Mouse (Mus musculus) ES-Bruce4 (cell line): ENCODE measurements around the gene Dcaf4. TPM values are rescaled to one million over a fixed set of nuclear protein-coding genes. Genes with fewer than 3 reads are reported as not detected.

Experiments
- H3K27ac ChIP-seq: 2 replicates; pipeline ENCODE4 v1.5.1; 2012; ENCODE audit warnings: low read length, inconsistent platforms; ENCODE audit not compliant: insufficient read depth
- H3K27me3 ChIP-seq: 2 replicates; pipeline ENCODE4 v1.6.1; 2012; ENCODE audit warnings: mild to moderate bottlenecking, low read length, inconsistent platforms; ENCODE audit not compliant: control insufficient read depth, poor library complexity, insufficient read depth, severe bottlenecking
- H3K36me3 ChIP-seq: 2 replicates; pipeline ENCODE4 v1.6.1; 2012; ENCODE audit warnings: inconsistent platforms, mild to moderate bottlenecking, low read length, moderate library complexity; ENCODE audit not compliant: control insufficient read depth, poor library complexity, insufficient read depth, severe bottlenecking
- H3K4me1 ChIP-seq: one replicate; pipeline ENCODE4 v1.8.1; 2011; ENCODE audit warnings: low read length; ENCODE audit not compliant: control insufficient read depth, insufficient read depth
- H3K4me3 ChIP-seq: 2 replicates; pipeline ENCODE4 v1.5.1; 2011; ENCODE audit warnings: low read depth, mild to moderate bottlenecking, low read length
- H3K9ac ChIP-seq: 2 replicates; pipeline ENCODE4 v1.6.1; 2012; ENCODE audit warnings: low read depth, mild to moderate bottlenecking, inconsistent platforms; ENCODE audit not compliant: poor library complexity, severe bottlenecking
- H3K9me3 ChIP-seq: replicated peaks from 2 replicates; pipeline ENCODE4 v1.6.1; 2012; ENCODE audit warnings: mild to moderate bottlenecking, low read length, inconsistent platforms; ENCODE audit not compliant: control insufficient read depth, poor library complexity, insufficient read depth, severe bottlenecking
- CTCF ChIP-seq: IDR thresholded peaks from one replicate; pipeline ENCODE4 v1.8.1; 2011; ENCODE audit warnings: low read depth, low read length
- EP300 ChIP-seq: IDR thresholded peaks from 2 replicates; pipeline ENCODE4 v1.6.1; 2011; ENCODE audit warnings: low read depth, low read length; ENCODE audit not compliant: insufficient read depth
- POLR2A ChIP-seq: IDR thresholded peaks from one replicate; pipeline ENCODE4 v1.8.1; 2011; ENCODE audit warnings: low read length; ENCODE audit not compliant: insufficient read depth
- polyA plus RNA-seq: library from polyadenylated mRNA; stranded (reverse); fragments of >200 nt; gene quantifications from 2 replicates; pipeline ENCODE4 v1.2.4, GENCODE M21; 2011; ENCODE audit warnings: low read depth; ENCODE audit not compliant: missing spikeins, insufficient read depth, insufficient read length

Gene Dcaf4
- polyA plus RNA-seq, 1 experiment, result 125 TPM

DNA sequence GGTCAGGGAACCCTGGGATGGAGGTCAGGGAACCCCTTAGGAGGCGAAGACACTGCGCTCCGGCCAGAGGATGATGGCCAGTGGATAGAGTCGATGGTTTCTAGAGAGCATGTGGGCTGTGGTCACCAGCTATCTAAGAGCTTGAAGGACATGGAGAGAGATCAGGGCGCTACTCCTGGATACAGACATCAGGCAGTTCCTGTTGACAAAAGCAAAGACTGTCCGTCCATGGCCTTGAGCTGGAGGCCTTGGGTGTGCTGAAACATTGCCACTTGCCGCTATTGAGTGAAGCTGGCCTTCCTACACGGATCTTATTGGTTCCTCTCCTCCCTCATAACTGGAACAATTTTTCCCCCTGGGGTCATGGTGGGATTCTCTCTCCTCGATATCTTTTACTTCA, 26.1 kb upstream of the Dcaf4 start:
- no peaks in the 10 kb centered on the region; the same call in 1 of the 2 replicates for H3K27me3 ChIP-seq
- H3K9ac ChIP-seq, result no peak overlapping the region
- no peaks in the 10 kb centered on the region for H3K36me3 ChIP-seq
- TF ChIP-seq EP300 (no peak), CTCF (no peak), POLR2A (no peak)
- no peak overlapping the region for H3K27ac ChIP-seq
- H3K4me3 ChIP-seq, result no peak overlapping the region
- peaks cover 3% of the 10 kb centered on the region; the same call in 1 of the 2 replicates for H3K9me3 ChIP-seq
- H3K4me1 ChIP-seq, result peaks cover 4% of the 10 kb centered on the region

- Histone ChIP-seq H3K9ac (no peak overlapping the region), H3K27ac (no peak overlapping the region), H3K36me3 (no peaks in the 10 kb centered on the region), H3K4me1 (peaks cover 4% of the 10 kb centered on the region), H3K9me3 (peaks cover 3% of the 10 kb centered on the region; the same call in 1 of the 2 replicates), H3K4me3 (no peak overlapping the region), H3K27me3 (no peaks in the 10 kb centered on the region; the same call in 1 of the 2 replicates)
- TF ChIP-seq POLR2A (no peak), EP300 (no peak), CTCF (no peak)
These were observed 24.9 kb upstream of the Dcaf4 start for GRCm38 (mm10) chr12:83495248-83495960.

GRCm38 (mm10) chr12:83495961-83496282, 24.3 kb upstream of the Dcaf4 start:
- Histone ChIP-seq H3K36me3 (no peaks in the 10 kb centered on the region), H3K27me3 (no peaks in the 10 kb centered on the region; the same call in 1 of the 2 replicates), H3K4me1 (peaks cover 4% of the 10 kb centered on the region), H3K9ac (no peak overlapping the region), H3K27ac (no peak overlapping the region), H3K9me3 (peaks cover 3% of the 10 kb centered on the region; the same call in 1 of the 2 replicates), H3K4me3 (no peak overlapping the region)
- TF ChIP-seq EP300 (no peak), POLR2A (no peak), CTCF (no peak)

- Histone ChIP-seq H3K27me3 (no peaks in the 10 kb centered on the region; the same call in 1 of the 2 replicates), H3K27ac (no peak overlapping the region), H3K36me3 (no peaks in the 10 kb centered on the region), H3K4me1 (peaks cover 4% of the 10 kb centered on the region), H3K4me3 (no peak overlapping the region), H3K9me3 (peaks cover 2% of the 10 kb centered on the region; the same call in 1 of the 2 replicates), H3K9ac (no peak overlapping the region)
- TF ChIP-seq EP300 (0 out of 2 replicates have a peak, but pooled peaks have one; percentile 37), POLR2A (no peak), CTCF (no peak)
These were observed 23.9 kb upstream of the Dcaf4 start for GRCm38 (mm10) chr12:83496336-83496735.

DNA sequence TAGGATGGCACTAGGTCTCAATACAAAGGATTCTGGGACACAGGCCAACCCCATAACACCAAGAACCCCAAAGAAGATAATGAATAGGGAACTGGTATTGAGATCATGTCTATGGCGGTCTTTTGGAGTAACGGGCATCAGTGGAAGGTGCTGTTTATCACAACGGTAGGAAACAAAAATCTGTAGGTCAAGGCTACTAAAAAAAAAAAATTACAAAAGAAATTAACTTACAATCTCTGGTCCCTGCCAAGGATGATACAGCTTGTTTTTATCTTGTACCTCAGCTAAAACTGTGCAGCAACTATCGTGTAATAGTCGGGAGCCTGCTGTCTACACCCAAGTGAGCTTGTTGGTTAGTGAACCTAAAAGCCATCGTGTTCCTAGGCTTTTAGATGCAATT, 23.5 kb upstream of the Dcaf4 start:
- TF ChIP-seq EP300, result no peak
- no peak for TF ChIP-seq POLR2A
- TF ChIP-seq CTCF, result no peak
- Histone ChIP-seq H3K36me3 (no peaks in the 10 kb centered on the region), H3K9me3 (no peaks in the 10 kb centered on the region), H3K27me3 (no peaks in the 10 kb centered on the region), H3K27ac (no peak overlapping the region), H3K4me1 (peaks cover 4% of the 10 kb centered on the region), H3K4me3 (no peak overlapping the region), H3K9ac (no peak overlapping the region)

DNA sequence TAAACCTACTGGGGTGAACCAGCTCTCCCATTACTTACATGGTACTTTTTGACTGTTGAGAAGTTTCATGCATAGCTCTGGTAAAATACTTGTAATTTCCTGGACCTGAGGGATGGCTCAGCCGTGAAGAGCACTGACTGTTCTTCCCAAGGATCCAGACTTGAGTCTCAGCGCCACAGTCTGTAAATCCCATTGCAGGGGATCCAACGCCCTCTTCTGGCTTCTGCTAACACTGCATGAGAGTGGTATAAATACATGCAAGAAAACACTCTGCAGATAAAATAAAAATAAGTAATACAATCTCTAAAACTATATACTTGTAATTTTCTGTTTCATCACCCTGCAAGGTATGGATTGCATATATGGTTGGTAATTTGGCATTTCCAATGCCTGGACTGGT, 22.3 kb upstream of the Dcaf4 start:
- TF ChIP-seq CTCF (peak; percentile 54), POLR2A (no peak)

More for the DNA sequence above, 22.3 kb upstream of the Dcaf4 start:
- Histone ChIP-seq H3K9ac (no peak overlapping the region), H3K9me3 (no peaks in the 10 kb centered on the region), H3K4me3 (no peak overlapping the region), H3K4me1 (peaks cover 4% of the 10 kb centered on the region), H3K27ac (no peak overlapping the region), H3K27me3 (no peaks in the 10 kb centered on the region), H3K36me3 (no peaks in the 10 kb centered on the region)
